Mouse (Mus musculus): ENCODE data around the gene Xrn1.

DNA sequence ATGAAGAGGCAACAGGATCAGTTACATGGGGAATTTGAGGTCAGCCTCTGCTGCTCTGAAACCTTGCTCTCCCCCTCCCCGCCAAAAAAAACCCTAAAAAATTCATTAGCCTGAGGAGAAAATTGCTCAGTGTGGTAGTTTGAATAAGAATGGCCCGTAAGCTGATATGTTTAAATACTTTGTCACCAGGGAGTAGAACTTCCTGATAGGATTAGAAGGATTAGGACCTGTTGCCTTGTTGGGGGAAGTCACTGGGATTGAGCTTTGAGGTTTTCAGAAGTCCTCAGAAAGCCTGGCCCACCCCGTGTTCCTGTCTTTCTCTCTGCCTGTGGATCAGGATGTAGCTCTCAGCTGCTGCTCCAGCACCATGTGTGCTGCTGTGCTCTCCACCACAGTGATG lies 73.4 kb downstream of the Xrn1 start:
- no peak for TF ChIP-seq CTCF (IDR thresholded peaks at IDR 0.05; ENCODE audit: extremely low read depth, insufficient read length, insufficient replicate concordance, low read depth, low read length)
- no peak for TF ChIP-seq POLR2A (IDR thresholded peaks at IDR 0.05; ENCODE audit: low read depth, low read length)

Measured in small intestine, adult 2 months (tissue).